Mouse (Mus musculus) adipocyte (in vitro differentiated cells): ENCODE measurements around the gene Kptn.

Source experiments
- DNase-seq: peaks from one replicate; pipeline ENCODE4 v3.0.0-alpha.2; 2016; ENCODE audit warnings: low spot score

The Kptn gene

DNA sequence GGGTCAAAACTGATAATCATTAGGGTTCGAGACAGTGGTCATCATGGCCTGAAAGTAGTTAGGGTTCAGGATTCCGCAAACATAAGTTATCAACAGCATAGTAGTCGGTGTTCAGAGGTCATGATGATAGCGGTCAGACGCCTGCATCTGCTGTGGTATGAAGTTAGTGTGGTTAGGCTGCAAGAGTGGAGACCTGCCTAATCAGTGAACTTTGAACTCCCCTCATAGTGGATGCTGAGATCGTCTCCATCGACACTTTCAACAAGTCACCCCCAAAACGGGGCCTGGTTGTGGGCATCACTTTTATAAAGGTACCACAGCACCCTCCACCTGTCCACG lies 536 bp downstream of the Kptn start:
- no peak for DNase-seq

- DNase-seq = no peak
These were observed 6.1 kb downstream of the Kptn start for GRCm38 (mm10) chr7:16125829-16126228.

DNA sequence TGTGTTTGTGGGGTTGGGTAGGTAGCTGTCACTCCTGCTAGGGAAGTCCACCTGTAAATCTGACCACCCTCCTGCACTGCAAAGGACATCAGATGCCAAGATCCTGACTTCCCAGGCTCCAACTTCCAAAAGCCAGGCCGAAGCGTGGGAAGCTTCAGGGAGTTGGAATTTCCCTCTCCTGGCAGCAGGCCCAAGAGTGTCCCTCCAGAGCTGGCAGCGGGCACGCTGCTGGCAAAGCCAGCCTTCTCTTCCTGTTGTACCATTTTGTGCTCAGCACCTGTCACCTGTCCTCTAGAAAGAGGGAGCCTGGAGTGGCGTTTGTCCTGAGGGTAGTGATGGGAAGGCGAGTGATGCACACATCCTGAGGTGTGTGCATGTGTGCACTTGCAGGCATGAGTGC lies 8.6 kb downstream of the Kptn start:
- no peak for DNase-seq

DNA sequence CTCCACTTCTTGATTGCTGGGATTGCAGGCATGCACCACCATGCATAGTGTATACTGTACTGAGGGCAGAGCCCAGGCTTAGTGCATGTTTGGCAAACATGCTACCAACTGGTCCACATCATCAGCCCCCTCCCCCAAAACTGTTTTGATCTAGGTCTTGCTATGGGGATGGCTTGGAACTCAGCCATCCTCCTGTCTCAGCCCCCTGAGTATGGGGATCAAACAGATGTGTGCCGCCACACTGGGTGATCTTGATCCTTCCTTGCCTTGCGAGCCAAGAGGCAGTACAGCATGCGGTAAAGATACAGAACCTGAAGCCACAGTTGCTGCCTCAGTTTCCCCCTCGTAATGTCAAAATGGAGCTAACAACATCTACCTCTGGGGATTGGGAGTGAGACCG lies 9.2 kb downstream of the Kptn start:
- no peak for DNase-seq

DNA sequence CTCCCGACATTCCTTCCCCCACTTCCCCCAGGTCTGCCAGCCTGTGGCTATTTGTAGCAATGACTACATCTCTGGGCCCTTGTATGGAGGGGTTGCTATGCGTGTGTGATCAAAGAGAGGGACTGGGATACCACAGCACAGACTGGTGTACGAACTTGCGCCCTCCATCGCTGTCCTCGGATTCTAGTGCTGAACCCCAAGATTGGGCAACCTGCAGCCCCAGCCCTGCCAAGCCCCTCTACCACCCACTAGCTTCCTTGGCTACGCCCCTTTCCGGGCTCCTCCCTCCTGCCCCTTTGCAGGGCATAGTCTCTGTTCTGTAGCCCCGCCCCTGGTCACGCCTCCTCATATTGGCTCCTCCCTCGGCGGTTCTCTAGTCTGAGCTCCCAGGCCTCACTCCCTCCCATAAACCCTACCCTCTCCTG lies 9.7 kb downstream of the Kptn start, which contains the start of gene Slc8a2:
TSS of gene Slc8a2 (plus strand) at position 406 of the 425 bp plus-strand sequence.
- no peak for DNase-seq

- no peak for DNase-seq
These were observed 10.4 kb downstream of the Kptn start for GRCm38 (mm10) chr7:16129846-16130691.

- DNase-seq = no peak
These were observed 11.4 kb downstream of the Kptn start for GRCm38 (mm10) chr7:16130956-16131634.

DNA sequence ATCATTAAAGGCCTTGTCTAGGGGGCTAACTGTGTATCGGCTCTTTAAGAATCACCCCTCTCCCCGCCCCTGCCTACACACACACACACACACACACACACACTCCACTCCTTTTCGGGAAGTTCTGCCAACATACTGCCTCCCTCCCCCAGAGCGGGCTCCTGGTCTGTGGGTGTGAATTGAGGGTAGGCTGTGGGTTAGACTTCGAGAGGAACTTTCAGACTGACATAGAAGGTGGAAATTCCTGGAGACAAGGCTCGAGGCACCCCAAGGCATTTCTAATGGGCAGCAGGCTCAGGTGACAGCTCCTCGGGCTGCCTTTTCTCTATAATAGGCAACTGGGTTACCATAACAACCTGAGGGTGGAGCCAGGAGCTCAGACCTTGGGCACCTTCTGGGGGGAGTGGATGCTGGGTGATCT lies 12.5 kb downstream of the Kptn start:
- no peak for DNase-seq

DNA sequence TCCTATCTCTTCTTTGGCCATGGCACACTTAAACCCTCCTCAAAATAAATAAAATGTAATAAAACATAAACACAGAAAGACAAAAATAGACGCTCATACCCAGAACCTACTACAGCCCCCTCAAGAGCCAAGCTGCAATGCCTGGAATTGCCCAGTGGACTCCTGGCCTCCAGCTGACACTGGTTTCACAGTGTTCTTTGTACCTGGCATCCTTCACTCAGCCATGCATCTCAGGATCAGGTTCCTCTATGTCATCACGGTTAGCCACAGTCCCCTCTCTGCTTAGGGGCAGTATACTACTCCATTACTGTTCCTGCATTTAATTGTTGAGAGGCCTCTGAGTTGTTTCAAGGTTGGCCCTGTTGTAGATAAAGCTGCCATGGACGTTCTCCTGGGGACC lies 13.2 kb downstream of the Kptn start:
- DNase-seq = no peak

GRCm38 (mm10) chr7:16133691-16134090 lies 14.0 kb downstream of the Kptn start:
- no peak for DNase-seq

- DNase-seq = no peak
These were observed 15.3 kb downstream of the Kptn start for GRCm38 (mm10) chr7:16134951-16135392.

DNA sequence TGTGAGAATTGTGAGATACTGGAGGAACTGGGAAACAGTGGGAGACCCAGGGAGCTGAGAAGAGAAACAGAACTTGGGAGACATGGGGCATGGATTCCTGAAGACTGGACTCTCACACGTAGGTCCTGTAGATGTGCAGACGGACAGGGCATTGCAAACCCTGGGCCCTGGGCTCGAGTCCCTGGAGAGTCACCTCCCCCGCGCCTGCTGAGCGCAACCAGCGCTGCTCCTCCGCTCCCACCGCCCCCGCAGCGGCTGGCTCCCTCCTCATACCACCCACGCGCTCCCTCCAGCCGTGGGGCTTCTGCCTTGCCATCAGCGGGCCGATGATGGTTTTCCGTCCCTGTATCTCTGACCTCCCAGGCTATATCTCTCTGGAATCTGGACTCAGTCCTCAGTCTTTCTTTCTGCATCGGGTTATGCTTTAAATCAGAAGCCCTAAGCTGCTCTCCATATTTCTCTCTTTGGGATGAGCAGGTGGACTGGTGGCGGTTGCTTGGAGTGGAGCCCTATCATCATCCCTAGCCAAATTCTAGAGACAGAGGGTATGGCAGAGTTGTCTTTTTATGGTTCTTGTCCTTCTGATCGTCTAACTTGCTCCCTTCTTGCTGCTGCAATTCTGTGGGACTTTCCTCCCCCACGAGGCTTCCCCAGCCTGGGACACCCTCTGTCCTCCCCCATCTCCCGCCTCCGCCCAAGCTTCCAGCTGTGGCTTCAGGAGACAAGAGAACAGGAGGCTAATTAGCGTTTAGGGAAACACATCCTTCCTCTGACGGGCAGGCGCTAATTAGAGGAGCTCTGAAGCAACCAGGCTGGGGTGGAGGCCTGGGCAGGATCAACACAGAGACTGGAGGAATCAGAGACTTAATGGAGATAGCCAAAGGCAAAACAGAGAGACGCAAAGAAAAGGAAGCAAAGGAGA lies 27.1 kb downstream of the Kptn start:
- DNase-seq = no peak

DNA sequence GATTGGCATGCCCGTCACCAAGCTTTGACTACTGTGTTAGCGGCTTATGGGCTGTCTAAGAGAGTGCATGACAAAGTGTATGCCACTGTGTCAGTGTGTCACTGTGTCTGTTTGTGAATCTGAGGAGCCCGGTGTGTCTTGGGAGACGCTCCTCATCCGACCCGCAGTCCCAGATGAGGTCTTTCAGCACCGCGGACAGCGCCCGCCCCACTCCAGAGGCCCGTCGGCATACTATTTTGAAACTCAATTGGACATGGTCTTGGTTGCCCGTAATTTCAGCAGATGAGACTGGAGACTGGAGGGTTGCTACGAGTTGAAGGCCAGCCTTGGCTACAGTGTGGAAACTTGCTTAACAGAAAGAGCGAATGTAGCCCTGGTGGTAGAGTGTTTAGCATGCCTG lies 27.9 kb downstream of the Kptn start:
- peak; percentile 58 for DNase-seq

DNA sequence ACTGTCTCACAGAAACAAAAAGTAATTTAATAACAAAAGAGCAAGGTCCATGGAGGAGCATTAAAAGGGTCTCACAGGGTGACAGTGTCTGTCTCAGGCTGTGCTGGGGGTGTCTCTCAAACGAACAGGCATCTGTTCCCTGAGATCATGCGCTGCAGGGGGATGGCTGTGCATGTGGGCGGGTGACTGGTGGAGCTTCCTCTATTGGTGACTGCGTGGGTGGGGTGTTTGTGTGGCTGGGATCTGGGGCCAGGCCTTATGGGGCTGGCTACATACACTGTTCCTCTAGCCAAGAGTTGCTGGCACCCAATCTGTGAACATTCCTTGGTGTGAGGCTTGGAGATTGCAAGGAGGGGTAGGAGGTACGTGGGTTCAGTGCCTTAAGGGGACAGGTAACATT lies 29.5 kb downstream of the Kptn start:
- no peak for DNase-seq

DNA sequence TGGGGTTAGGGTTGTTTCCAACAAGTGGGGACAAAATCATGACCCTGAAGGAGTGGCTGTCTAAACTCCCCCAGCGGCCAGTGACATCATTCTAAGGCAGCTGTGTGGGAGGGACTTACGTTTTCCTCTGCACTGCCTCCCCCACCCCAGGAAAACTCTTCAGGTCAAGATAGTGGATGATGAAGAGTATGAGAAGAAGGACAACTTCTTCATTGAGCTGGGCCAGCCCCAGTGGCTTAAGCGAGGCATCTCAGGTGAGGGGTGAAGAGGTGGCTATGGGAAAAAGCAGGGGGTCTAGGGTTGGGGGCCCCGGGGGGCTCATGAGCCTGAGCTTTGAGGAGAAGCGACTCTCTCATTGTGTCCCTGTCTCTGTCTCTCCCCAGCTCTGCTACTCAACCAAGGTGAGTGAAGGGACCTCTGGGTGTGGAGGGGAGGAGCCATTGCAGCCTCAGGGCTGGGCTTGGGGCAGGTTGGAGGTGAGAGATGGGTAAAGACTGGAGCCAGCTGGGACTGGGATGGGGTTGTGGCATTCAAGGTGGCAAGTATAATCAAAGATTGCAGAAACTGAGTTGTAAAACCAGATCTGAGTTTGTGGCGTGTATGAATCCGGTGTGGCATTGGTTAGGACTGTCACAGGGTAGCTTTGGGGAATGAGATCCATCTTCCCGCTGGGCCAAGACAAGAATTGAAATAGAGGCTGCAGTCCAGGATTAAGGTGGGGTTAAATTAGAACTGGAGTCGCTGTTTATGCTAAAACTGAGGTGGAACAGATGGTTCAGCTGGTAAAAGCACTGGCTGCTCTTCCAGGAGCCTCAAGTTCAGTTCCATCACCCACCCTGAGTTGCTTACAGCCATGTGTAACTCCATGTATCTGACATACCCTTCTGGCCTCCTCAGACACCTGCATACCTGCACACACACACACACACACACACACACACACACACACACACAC lies 30.8 kb downstream of the Kptn start:
- no peak for DNase-seq

- DNase-seq = peak; percentile 45
These were observed 33.8 kb downstream of the Kptn start for GRCm38 (mm10) chr7:16153522-16153921.

DNA sequence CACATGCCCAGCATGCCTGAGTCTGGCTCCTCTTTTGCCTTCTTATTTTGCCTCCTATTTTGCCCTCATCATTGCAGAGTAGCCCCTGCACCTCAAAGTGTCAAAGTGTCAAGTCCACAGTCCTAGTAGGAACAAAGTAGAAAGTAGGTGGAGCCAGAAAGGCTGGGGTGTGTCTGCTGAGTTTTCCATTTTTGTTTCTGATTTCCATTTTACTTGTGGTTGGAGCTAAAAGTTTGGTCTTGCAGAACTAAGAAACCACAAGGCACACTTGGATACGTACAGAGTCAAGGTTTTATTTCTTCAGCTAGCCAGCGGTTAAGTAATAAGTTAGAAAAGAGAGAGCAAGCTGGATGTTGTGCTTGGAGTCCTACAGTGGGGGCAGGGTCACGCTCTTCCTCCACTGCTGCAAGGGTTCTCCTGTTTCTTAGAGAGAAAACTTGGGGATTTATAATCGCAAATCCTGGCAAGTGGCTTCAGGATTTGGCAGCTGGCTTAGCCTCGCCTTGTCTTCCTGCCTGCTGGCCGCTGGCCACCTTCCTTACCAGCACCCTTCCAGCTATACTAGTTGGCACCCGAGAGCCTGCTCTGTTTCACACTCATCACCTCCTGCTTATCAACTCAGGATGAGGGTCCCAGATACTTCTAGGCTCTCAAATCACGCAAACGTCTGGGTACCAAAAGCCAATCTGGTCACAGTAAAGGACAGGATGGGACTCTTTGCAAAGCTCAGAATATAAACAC lies 35.6 kb downstream of the Kptn start:
- peak; percentile 75 for DNase-seq

GRCm38 (mm10) chr7:16156105-16156714 lies 36.5 kb downstream of the Kptn start:
- DNase-seq = no peak

DNA sequence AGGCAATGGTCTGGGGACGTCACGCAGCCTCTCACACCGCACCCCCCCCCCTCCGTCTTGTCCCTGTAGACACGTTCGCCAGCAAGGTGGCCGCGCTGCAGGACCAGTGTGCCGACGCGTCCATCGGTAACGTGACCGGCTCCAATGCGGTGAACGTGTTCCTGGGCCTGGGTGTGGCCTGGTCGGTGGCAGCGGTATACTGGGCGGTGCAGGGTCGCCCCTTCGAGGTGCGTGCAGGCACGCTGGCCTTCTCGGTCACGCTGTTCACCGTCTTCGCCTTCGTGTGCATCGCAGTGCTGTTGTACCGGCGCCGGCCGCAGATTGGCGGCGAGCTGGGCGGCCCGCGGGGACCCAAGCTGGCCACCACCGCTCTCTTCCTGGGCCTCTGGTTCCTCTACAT lies 39.0 kb downstream of the Kptn start:
- DNase-seq = no peak

GRCm38 (mm10) chr7:16160702-16161101 lies 41.0 kb downstream of the Kptn start:
- no peak for DNase-seq
